Mouse (Mus musculus) urinary bladder, postnatal 10 days (tissue): ENCODE measurements at regions not wholly inside any gene's neighbourhood (a gene's known extent, or its start where the extent isn't known, plus 50 kb on each side); places are given as distances from the start of the nearest gene placed in this dataset.

Experiments used
- DNase-seq: peaks from one replicate; pipeline ENCODE4 v3.0.0; 2022; ENCODE audit warnings: low spot score

DNA sequence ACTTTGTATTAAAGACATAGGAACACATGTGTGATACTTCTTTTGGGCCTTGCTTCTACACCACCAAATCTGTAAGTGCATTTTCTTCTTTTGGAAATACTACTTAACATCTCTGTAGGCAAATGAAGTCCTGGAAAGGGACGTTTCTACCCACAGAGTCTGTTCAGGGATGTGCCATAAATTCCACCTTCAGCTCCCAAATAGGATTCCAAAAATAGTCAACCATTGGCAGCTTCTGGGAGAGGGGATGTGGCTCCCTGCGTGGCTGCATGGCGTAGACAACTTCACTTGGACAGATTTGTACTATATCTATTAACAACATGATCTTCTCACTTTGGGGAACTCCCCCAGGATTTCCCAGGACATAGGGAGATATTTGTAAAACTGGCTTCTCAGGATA lies 566.8 kb downstream of the Dhx35 start:
- no peak for DNase-seq

DNA sequence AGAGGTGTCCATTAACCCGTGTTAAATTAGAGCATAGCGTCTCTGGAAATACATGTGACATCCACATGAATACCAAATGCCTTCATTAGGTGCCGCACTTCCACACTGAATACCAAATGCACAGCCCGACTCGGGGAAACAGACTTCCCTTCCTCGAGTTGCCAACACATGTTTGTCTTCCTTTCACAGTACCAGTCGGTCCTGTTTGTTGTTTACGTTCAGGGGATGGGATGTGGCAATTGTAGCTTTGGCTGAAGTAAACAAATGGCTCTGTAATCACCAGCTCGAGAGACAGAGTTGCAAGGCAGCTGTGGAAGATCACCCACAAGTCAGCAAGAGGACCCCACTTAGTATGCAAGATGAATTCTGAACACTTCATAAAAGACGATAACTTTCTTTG lies 598.3 kb downstream of the Dhx35 start:
- no peak for DNase-seq

DNA sequence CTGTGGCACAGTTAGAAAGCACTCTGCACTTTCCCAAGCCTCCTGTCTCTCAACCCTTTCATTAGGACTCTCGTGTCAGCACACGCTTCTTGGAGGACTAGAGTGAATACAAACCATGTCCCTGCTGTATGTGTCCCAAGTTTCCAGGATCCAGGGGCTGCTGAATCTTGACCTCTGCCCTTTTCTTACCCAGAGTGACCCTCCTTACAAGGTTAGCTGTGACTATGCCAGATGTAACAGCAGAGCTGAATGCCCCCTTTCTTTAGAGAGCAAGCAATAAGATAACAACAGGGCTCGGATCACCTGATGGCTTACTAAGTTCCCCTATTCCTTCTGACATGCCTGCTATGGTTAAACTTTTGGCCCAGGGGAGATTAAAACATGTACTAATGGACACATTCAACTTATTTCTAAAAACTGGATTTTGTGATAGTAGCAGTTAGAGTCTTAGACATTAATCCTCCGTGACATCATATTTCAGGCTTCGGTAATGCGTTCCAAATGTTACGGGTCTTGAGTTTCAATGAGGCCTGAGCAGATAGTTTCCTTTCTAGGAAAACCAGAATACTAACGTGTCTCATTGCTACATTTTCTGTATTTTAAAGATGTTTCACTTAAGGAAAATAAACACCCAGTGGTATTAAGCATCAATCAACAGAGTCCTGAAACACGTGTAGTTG lies 607.0 kb downstream of the Dhx35 start:
- no peak for DNase-seq

DNA sequence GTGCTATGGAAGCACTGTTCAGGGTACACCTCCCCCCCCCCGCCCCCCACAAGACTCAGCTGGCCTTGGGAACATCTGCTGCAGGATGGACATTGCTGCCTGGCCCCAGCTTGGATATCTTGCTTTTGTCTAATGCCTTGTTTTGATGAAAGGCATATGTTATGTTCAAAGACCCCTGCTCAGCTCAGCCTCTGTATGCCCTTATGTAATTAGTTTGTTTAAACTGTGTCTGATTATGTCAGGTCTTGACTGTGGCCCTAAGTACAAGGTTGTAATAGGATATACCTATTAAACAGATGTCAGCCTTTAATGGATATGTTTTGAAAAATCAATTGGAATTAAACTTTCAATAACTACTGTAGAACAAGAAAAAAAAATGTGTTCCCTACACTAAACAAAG lies 610.3 kb downstream of the Dhx35 start:
- no peak for DNase-seq

DNA sequence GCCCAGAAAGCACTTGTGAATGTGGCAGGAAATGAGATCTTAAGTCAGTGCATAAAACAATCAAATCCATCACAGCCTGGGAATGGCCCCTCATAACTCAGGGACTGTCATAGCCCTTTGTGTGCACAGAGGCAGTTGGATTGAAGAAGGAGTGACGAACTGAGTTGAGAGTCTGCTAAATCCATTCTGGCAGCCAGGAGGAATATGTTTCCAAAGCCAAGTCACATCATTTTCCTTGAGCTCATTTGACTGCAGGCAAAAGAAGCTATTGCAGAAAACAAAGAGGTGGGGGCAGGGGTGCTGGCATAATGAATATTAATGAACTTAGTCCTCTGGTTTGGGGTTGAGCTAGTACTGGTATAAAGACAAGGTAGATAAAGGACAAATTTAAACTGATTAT lies 620.0 kb downstream of the Dhx35 start:
- DNase-seq: no peak

DNA sequence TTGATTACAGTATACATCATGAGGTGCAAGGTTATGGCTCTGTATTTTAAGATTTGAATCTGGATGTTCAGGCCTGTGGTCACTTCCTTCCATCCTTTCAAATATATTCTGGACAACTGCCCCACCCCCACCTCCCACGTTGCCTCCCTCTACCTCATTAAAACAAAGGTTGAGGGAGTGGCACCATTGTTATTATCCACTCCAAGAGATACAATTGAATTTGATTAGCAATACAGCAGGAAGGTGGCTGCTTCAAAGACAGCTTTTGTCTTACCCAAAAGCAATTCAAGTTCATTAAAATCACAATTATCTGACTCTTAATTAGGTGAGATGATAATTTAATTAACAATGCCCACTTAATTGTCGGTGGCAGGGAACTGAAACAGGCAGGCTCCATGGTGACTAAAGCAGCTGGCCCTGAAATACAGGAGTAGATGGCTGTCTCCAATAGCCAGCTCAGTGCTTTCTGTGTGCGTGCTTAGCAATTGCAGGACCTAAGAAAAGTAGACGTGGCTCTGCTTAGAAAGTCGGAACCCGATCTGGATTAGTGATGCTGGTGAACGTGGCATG lies 623.8 kb downstream of the Dhx35 start:
- DNase-seq: no peak

DNA sequence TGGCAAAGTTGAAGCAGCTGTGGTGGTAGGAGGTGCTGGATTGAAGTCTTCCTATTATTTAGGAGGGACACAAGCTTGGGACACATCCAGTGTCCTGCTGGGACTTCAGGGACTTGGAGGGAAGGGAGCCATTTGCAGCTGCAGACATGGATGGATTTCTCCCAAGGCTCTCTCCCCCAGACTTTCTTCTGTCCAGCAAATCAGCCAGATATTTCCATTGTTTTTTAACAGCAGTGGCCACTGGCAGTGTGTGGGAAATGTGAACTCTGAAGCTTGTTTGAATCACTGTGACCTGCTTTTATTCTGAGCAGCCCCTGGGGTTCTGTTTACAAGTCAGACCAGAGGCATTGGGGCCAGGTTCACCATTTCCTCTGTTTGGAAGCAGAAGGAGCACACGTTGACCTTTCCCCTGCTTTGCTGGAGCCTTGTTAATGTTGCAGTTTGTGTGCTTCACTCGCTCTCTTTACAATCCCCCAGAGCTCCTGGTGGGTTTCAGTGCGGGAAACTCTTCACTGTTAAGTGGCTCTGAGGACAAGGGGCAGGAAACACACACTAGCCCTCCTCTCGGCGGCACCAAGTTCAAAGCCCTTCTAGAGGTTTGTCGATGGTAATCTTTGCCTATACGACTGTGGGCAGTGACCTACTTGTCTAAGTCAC lies 627.8 kb downstream of the Dhx35 start:
- DNase-seq: no peak

DNA sequence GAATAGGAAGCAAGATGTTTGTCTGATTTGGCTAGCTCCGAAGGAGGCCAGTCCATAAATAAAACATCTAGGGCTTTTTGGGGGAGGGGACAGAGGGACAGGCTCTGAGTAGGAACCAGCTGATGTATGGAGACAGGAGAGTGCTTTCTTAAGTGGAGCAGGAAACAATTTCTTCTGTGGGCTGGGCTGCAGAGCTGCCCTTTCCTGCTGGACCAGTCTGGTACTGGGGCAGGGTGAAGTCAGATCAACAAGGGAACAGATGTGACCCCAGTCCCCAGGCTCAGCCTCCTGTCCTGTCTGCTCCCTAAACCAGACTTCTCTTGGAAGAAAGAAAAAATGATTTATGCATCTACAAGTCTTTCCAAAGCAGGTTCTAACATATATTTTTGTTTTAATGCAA lies 633.6 kb downstream of the Dhx35 start:
- no peak for DNase-seq

DNA sequence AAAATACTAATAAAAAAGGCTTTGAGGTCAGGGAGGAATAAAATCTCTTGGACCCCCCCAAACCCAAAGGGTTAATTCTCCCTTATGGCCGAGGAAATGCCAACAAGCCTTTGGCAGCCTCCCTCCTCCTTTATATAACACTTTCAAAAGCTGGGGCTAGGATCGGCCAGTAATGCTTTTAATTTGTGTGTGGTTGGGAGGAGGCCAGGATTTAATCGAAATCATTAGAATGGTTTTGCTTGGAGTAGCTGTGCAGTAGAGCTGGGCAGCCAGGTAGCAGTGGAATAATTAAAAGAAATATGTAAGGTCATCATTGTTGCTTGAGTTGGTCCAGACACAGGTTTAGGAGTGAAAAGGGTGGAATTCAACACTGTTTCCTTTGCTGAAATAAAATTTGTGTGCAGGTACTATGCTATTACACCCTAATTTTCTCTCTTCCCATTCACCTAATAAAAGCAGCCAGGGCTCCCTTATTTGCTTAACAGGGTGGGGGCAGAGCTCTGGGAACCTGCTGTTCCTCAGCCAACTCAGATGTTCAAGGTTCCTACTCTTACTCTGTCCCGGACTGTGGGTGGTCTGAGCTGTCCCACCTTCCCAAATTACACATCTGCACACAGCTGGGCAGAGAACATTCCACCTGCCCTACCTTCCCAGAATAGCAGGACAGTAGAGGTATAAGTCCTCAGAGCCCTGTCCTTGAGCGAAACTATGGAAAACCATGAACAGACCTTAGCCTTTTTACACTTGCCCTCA lies 636.1 kb downstream of the Dhx35 start:
- DNase-seq: no peak

DNA sequence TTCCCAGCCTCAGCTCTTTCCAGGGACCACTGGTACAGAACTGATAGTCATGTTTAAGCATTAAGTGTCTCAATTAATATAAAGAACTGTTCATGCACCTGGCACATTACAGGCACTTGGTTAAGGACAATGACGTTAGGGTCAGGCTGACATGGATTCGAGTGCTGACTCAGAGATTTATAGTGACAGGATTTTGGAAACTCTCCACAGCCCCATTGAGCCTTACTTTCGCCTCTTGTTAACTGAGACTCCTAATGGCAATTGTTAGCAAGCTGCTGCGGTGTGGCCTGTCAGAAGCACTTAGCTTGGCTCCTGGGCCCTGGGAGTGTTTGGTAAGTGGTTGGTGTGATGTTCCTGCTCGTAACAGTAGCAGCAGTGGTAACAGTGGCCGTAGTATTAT lies 644.4 kb downstream of the Dhx35 start:
- DNase-seq: no peak

DNA sequence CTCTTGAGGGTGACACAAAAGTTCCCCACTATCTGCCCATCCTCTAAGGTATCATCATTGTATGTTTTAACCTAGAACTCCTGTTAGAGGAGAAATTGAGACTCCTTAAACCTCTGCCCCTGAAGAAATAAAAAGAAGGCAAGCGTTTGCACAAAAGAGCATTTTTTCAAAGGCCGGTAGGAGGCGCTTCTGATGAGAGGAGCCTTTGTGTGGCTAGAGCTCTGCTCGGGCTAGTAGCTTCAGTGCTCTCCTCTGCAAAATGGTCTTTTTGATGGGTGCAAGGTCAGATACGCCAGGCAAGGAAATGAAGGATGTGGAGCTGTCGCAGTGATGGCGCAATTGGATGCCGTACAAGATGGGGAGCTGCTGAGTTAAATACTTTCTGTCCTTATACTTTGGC lies 649.0 kb downstream of the Dhx35 start:
- DNase-seq: no peak

DNA sequence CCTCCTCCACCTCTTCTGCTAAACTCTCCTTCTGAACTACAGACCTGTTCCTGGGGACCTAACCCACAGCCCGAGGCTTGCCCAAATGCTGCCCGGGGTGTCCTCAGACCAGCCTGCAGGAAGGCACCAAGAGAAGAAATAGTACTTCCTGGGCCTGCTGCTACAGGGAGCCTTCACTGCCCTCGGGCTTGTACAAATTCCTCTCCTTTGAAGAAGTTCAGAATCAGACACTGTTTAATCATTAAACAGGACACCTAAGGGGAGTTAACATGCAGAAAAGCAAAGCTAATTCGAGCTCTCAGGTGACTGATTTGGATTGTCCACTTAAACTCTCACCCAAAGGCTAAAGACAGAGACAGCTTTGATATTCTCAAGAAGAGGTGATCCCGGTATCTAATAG lies 651.8 kb downstream of the Dhx35 start:
- DNase-seq: no peak

DNA sequence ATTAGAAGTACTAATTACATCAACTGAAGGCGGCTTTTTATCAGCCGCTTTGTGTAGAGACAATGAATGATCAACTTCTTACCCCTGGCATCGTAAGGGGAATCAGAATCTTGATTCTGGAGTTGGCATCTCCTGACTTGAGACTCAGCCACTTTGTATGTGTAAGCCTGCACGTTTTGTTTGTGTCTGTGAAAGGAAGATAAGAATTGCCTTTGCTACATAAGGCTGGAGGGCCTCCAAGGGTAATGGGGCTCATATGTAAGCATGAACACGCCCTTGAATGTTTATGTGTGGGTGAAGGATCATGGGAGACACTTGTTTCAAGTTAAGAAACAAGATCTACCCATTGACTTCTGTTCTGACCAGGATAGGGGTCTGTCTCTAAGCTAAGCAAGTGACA lies 652.3 kb downstream of the Dhx35 start:
- DNase-seq: no peak

DNA sequence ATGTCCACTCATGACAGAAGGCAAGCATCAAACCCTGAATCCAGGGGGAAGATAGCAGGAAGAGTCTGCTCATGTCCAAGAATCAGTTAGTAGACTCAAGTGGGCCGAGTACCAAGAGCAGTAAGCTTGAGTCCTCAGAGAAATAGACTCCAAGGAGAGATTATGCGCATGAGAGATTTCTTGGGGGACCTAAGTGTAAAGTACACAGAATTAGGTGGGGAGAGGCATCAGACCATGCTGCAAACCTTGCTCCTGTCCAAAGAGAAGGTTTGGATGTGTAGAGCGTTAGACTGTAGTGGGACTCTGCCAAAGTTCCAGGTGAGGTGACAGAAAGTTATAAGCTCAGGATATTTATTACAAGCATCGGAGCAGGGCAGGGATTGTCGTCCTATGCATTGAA lies 654.4 kb downstream of the Dhx35 start:
- DNase-seq: no peak

DNA sequence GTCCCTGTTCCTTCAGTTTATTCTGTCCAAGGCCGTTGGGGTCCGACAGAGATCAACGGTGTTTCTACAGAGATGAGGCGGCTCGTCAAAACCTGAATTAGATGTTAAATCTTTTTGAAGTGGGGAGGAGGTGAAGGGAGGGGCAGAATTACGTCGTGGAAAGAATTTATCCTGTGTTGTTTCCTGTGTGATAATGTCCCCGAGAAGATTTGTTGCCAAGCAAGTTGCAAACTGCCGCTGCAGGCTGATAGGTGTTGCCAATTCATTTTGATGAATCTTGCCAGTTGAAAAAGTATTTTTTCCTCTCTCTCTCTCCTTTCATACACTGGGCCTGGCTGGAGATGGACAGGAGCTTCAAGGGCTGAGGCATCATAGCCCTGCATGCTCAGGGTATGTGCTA lies 656.8 kb downstream of the Dhx35 start:
- no peak for DNase-seq

DNA sequence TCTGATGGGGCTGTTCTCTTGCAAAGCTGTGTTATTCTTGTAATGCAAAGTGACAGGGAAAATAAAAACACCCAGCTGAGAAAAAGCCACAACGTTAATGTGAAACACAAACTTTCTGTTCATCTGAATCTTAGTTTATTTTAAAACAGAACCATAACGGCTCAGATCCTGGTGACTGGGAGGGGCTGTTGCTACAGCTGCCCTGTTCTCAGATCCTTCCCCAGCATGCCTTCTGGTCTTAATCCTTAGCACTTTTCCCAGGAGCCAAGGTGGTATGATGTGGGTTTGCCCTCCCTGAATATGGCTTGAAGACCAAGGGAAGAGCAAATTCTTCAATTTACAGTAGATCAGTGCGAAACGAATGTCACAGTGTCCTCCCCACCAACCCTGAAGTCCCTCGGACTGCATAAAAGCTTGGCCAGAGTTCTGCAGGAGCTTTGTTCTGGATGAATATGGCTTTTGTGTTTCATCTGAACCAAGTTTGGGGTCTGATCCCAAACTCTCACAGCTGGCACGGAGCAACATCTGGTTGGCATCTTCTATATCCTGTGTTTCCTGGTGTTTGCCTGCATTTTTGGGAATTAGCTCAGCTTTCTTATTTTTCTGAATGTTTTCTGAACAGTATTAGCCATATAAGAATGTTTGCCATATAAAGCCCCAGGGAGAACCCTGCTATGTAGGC lies 686.9 kb downstream of the Dhx35 start:
- DNase-seq: no peak

DNA sequence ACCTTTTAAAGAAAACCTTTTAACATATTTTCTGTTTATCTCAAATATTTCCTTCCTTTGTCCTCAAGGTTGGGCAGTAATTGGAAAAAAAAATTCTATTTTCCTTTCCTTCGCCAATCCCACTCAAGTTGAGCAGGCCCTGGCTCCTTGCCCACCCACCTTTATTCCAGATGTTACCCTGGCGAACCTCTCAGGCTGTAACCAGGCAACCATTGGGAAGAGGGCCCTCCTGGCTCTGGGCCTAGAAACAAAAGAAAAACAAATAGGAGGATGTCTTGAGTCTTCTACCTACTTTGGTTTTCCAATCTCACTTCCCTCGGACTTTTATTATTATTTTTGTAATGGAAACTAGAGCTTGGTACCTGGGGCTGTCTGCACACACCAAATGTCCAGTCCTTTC lies 696.5 kb downstream of the Dhx35 start:
- DNase-seq: no peak

DNA sequence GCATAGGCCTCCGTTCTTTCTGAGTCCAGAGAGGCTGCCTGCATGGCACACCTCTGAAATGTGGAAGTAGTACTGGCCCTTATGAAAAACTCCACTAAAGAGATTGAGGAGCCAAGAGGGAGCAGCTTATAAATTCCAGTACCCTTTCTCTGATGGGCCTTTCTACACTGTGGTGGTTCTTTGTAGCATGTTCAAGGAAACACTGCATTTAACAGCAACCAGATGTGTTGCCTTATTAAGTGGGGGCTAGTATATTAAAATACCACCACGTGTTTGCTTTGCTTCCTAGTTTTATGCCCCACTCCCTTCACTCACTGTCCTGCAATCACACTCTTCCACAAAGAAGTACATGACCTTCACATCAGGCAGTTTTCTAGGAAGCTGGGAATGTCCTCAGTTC lies 704.1 kb downstream of the Dhx35 start:
- no peak for DNase-seq

DNA sequence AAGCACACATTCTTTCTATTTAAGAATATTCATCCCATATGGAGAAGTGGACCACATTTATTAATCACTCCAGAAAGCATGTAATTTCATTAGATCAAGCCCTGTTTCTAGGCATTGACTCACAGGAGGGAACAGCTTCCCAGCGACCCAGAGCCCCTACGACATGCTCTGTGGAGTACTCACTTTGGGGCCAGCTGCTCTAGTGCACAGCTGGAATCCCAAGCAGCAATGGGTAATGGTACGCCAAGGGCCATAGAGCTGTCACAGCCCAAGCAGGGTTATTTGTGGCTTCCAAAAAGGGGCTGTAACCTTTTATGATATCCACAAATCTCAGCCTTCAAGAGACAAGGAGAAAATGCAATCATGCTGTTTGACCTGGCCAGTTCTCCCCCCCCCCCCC lies 706.4 kb downstream of the Dhx35 start:
- no peak for DNase-seq

DNA sequence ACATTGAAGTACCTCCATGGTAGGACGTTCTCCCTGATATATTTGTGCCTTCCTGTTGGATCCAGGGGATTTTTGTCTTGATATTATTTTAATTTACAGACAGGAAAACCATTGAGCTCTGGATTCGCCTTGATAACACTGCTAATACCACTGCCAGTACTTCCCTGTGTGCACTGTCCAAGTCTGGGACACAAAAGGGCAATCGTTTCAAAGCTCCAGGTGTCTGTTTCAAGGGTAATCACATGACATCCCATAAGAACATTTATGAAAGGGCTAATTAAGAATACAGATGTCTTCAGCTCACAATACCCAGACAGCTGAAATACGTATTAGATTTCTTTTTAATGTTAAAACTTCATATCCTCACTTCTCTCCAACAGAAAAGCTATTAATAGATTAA lies 724.5 kb downstream of the Dhx35 start:
- no peak for DNase-seq

DNA sequence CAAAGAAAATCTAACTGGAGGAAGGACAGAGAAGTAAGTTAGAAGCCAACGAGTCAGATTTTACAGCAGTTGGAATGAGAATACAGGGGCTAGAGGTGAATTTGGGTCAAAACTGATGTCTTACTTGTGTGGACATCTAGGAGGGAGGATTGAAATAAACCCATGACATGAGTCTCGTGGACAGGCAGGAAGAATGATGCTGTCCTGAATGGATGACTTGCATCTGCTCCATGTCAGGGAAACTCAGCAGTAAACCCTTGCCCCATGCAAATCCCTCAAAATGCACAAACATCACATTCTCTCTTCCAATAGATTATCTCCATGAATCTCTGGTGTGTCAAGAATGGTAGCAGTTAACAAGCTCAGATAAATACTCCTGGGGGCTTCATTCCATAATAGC lies 729.1 kb downstream of the Dhx35 start:
- DNase-seq: no peak

DNA sequence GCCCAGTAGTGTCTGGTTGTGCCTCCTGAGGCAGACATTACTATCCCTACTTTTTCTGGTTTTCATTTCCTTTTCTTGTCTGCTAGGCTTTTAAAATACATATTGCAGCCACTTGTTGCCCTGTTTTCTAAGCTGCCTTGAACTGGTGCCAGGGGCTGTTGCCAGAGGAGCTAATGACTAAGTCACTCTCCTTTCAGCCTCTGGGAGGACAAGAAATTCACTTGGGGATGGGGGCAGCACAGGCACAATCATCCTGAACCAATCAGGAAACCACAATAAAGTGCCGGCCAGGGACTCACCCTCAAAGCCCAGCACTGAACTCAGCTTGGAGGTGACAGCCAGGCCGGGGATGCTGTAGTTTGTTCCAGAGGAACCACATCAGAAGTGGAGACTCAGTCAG lies 740.3 kb downstream of the Dhx35 start:
- no peak for DNase-seq

DNA sequence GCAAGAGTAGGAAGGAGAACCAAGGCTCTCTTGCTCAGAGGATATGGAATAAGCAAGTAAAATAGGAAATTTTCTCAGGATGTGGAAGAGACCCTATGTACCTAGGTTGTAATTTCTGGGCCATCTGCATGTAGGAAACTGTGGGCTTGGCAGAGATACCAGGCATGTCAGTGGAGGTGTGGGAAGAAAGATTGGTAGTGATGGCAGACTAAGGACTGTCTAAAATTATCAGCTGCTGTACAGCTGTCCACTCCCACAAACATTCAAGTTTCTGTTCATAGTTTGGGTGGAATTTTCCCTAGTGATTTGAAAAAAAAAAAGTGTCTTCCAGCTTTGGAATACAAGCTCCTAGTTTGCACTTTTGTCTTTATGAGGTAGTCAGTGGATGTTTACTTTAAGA lies 744.7 kb downstream of the Dhx35 start:
- DNase-seq: no peak
